Mouse (Mus musculus) E14TG2a.4 (cell line): ENCODE measurements around the gene Pip5k1c.
A peak's percentile ranks its signal among the peaks of the same experiment; 100 is the strongest.

ENCODE experiments used
- CTCF ChIP-seq: conservative IDR thresholded peaks from 2 replicates; pipeline ENCODE4 v1.5.1; 2014; ENCODE audit warnings: low read length
- POU5F1 ChIP-seq: IDR thresholded peaks from 2 replicates; pipeline ENCODE4 v1.6.1; 2014; ENCODE audit warnings: low read length, borderline replicate concordance

GRCm38 (mm10) chr10:81304597-81305238 lies 12.0 kb downstream of the Pip5k1c start:
- TF ChIP-seq CTCF (peak; percentile 72), POU5F1 (no peak)
